Mouse (Mus musculus): ENCODE results near the gene Gm49340.
A peak's percentile ranks its signal among the peaks of the same experiment; 100 is the strongest.
"Not testable (repeated sequence)": the region's sequence is repeated elsewhere in the genome, so short reads cannot be mapped to it uniquely, and the experiment has no call there.

The Gm49340 gene

DNA sequence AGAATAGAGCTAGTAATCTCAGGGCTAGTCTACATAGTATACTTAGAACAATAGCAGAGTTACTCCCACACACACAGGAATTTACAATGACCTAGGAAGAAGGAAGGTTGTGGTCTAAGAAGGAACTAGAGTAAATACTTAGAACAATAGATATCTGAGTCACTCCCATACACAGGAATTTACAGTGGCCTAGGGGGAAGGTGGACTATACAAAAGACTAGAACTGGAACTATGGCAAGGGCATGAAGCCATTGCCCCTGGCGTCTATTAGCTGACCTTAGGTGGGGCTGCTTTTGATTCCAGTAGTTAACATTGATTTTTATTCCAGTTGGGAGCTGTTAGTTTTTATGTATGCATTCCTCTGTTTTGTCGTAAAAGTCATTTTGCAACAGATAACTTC, 11.0 kb upstream of the Gm49340 start:
- H3K4me1 ChIP-seq (replicated peaks; ENCODE audit: low read depth, low read length), result peaks cover 34% of the 10 kb centered on the region
- H3K4me3 ChIP-seq (replicated peaks; ENCODE audit: low read length); H3K9me3 ChIP-seq (ENCODE audit: low read length); H3K27me3 ChIP-seq (ENCODE audit: insufficient read depth, low read length); H3K36me3 ChIP-seq (ENCODE audit: insufficient read depth, low read length): not testable (repeated sequence)
- peak; percentile 61; the same call in 1 of the 2 replicates for TF ChIP-seq NANOG (IDR thresholded peaks at IDR 0.05; ENCODE audit: borderline replicate concordance, low read length)

DNA sequence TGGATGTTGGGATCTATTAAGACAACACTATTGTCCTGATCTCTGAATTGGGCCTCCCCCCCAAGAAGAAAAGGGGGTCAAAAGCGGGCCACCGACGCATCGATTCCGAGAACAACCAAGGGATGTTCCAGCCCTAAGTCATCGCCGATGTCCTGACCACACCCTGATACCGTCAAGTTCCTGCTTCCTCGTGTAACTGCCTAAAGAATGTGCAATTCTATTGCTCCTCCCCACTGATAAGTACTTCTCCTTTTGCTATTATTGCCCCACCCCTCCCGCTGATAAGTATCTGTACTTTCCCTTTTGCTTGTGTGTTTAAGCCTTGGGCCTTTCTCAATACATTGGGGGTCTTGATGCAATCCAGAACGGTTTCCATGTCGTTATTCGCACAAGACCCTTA, 8.5 kb upstream of the Gm49340 start:
- peaks cover 41% of the 10 kb centered on the region for H3K4me1 ChIP-seq (replicated peaks; ENCODE audit: low read depth, low read length)
- not testable (repeated sequence) for H3K4me3 ChIP-seq (replicated peaks; ENCODE audit: low read length); H3K36me3 ChIP-seq (ENCODE audit: insufficient read depth, low read length); H3K9me3 ChIP-seq (ENCODE audit: low read length); H3K27me3 ChIP-seq (ENCODE audit: insufficient read depth, low read length)

DNA sequence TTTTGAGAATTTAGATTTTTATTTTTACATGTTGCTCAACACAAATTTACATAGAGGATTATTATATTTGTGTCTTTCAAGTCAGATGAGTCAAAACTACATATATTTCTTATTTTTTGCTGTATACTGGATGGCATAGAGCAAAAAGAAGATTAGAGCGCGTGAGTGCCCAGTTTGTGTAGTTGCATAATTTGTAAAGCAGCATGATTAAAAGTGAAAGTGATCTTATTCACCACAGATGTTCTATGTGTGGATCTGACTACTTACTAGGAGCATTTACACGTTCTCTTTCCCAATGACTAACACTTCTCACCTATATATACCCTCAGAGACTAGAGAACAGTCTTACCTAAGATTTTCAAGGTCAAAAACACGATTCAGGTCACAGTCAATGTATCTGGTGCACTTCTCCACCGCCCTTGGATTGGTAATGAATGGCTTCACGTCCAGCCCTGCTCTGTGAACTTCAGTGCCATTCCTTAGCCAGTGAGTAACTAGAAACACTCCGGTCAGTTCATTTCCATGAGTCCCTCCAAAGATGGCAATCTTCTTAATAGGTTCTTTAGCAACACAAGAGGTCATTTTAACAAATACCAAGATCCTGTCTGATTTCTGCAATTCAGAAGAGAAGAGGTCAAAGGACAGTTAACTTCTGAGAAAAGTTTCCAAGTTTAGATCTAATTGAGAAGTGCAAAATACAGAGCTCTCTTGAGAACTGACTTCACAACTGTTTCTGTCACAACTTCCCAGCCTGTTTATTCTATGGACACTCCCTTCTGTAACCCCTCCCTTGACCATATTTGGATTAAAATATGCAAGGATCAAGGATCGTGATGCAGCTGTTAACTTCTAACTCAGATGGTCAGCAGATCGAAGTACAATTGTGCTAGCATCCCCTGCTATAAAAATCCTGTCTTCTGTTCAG, 5.4 kb upstream of the Gm49340 start:
- H3K9me3 ChIP-seq (ENCODE audit: low read length), result peaks cover 13% of the 10 kb centered on the region
- H3K4me3 ChIP-seq (replicated peaks; ENCODE audit: low read length), result no peak overlapping the region
- peaks cover 23% of the 10 kb centered on the region for H3K4me1 ChIP-seq (replicated peaks; ENCODE audit: low read depth, low read length)
- H3K27me3 ChIP-seq (ENCODE audit: insufficient read depth, low read length), result peaks cover 11% of the 10 kb centered on the region
- H3K36me3 ChIP-seq (ENCODE audit: insufficient read depth, low read length), result peaks cover 4% of the 10 kb centered on the region; the same call in 1 of the 2 replicates
- TF ChIP-seq POU5F1 (IDR thresholded peaks at IDR 0.05; ENCODE audit: borderline replicate concordance, low read length) (no peak), CTCF (conservative IDR thresholded peaks at IDR 0.05; ENCODE audit: low read length) (no peak), NANOG (IDR thresholded peaks at IDR 0.05; ENCODE audit: borderline replicate concordance, low read length) (no peak)

DNA sequence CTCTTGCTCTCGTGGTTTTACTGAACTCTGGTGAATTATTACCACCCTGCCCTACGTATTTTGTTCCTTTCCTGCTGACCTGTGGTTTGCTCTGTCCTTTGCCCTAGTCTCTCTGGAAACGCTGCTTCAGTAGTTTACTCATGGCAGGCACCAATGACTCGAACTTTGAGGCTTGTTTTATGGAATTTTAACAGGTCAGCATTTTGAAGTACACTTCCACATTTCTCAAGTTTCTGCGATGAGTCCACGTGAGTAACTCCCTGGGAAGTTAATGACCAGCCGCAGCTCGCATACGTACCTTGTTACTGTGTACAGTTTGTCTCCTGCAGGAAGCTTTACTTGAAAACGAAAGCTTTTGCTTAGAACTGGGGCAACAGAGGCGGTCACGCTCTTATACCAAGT, 3.1 kb upstream of the Gm49340 start:
- peaks cover 24% of the 10 kb centered on the region for H3K27me3 ChIP-seq (ENCODE audit: insufficient read depth, low read length)
- H3K36me3 ChIP-seq (ENCODE audit: insufficient read depth, low read length), result no peaks in the 10 kb centered on the region
- H3K4me1 ChIP-seq (replicated peaks; ENCODE audit: low read depth, low read length), result peaks cover 18% of the 10 kb centered on the region
- peaks cover 15% of the 10 kb centered on the region for H3K9me3 ChIP-seq (ENCODE audit: low read length)
- no peak for TF ChIP-seq NANOG (IDR thresholded peaks at IDR 0.05; ENCODE audit: borderline replicate concordance, low read length)
- TF ChIP-seq CTCF (conservative IDR thresholded peaks at IDR 0.05; ENCODE audit: low read length), result no peak
- TF ChIP-seq POU5F1 (IDR thresholded peaks at IDR 0.05; ENCODE audit: borderline replicate concordance, low read length), result no peak
- no peak overlapping the region for H3K4me3 ChIP-seq (replicated peaks; ENCODE audit: low read length)

DNA sequence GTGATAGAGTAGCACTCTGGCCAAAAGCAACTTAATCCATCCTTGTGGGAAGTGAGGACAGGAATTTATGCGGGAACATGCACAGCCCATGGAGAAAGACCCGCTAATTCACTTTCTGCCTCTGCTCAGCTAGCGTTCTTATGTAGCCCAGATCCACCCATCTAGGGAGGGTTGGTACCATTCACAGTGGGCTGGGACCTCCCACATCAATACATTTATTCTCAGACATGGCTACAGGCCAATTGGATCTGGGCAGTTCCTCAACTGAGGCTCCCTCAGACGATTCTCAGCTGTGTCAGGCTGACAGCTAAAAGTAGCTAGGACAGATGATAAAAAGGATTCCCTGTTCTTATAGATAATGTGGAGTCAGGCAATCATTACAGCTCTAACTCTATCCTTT, 2.2 kb upstream of the Gm49340 start:
- H3K9me3 ChIP-seq (ENCODE audit: low read length), result peaks cover 13% of the 10 kb centered on the region; the same call in 1 of the 2 replicates
- TF ChIP-seq POU5F1 (IDR thresholded peaks at IDR 0.05; ENCODE audit: borderline replicate concordance, low read length) (no peak), CTCF (conservative IDR thresholded peaks at IDR 0.05; ENCODE audit: low read length) (no peak), NANOG (IDR thresholded peaks at IDR 0.05; ENCODE audit: borderline replicate concordance, low read length) (no peak)
- H3K36me3 ChIP-seq (ENCODE audit: insufficient read depth, low read length), result no peaks in the 10 kb centered on the region
- H3K4me1 ChIP-seq (replicated peaks; ENCODE audit: low read depth, low read length), result peaks cover 18% of the 10 kb centered on the region
- peaks cover 24% of the 10 kb centered on the region for H3K27me3 ChIP-seq (ENCODE audit: insufficient read depth, low read length)
- H3K4me3 ChIP-seq (replicated peaks; ENCODE audit: low read length), result no peak overlapping the region

DNA sequence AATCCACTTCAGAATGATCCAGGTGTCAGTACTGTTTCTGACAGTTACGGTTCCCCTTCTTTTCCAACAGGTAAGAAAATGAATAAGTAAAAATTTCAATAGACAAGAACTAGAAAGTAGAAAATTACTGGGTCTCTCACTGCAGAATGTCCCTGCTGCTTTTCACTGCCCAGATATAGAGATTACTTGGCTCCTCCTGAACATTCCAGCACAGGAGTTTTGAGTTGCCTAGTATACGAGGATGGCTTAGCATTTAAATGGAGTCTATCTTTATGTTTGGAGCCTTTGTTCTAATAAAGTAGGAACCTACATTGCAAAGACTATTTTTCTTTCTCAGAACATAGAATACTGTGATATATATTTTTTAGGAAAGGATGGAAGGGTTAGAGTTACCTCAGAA, 3.8 kb downstream of the Gm49340 start:
- Histone ChIP-seq H3K9me3 (ENCODE audit: low read length) (peaks cover 13% of the 10 kb centered on the region; the same call in 1 of the 2 replicates), H3K4me3 (replicated peaks; ENCODE audit: low read length) (no peak overlapping the region), H3K27me3 (ENCODE audit: insufficient read depth, low read length) (peaks cover 18% of the 10 kb centered on the region), H3K36me3 (ENCODE audit: insufficient read depth, low read length) (no peaks in the 10 kb centered on the region), H3K4me1 (replicated peaks; ENCODE audit: low read depth, low read length) (peaks cover 9% of the 10 kb centered on the region)
- TF ChIP-seq POU5F1 (IDR thresholded peaks at IDR 0.05; ENCODE audit: borderline replicate concordance, low read length) (no peak), CTCF (conservative IDR thresholded peaks at IDR 0.05; ENCODE audit: low read length) (no peak), NANOG (IDR thresholded peaks at IDR 0.05; ENCODE audit: borderline replicate concordance, low read length) (no peak)

DNA sequence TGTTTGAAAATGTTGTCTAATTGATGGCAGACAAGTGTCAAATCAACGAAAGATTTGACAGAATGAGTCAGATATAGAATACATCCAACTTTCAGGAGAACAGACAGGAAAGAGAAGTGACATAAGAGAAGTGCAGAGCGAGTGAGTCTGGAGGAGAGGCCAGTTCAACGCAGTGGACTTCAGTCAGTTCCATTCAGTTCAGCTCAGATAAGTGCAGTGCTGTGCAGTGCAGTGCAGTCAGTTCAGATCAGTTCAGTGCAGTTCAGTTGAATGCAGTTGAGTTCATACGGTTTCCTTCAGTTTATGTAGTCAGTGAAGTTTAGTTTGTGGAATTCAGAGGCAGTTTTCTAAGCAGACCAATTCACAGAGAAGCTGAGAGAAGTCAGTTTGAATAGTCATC, 7.4 kb downstream of the Gm49340 start:
- Histone ChIP-seq H3K36me3 (ENCODE audit: insufficient read depth, low read length) (no peaks in the 10 kb centered on the region), H3K4me3 (replicated peaks; ENCODE audit: low read length) (no peak overlapping the region), H3K4me1 (replicated peaks; ENCODE audit: low read depth, low read length) (no peaks in the 10 kb centered on the region), H3K27me3 (ENCODE audit: insufficient read depth, low read length) (no peaks in the 10 kb centered on the region), H3K9me3 (ENCODE audit: low read length) (no peaks in the 10 kb centered on the region)
- TF ChIP-seq NANOG (IDR thresholded peaks at IDR 0.05; ENCODE audit: borderline replicate concordance, low read length), result no peak
- TF ChIP-seq CTCF (conservative IDR thresholded peaks at IDR 0.05; ENCODE audit: low read length), result no peak
- no peak for TF ChIP-seq POU5F1 (IDR thresholded peaks at IDR 0.05; ENCODE audit: borderline replicate concordance, low read length)

DNA sequence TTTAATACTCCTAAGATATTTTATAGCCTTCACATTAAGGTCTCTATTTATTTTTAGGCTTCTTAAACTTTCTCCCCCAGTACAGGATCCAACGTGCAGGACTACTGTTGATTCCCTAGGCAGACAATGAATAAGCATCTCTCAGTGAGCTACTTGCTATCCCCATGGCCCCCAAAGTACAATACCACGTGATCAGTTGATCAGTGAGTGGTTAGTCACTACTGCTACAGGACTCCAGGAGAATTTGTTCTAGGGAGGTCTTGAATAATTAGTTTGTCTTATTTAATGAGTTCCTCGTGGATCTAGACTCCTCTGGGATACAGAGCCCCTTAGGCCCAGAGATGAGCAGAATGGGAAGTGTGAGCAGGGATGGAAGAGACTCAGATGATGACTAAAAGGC, 20.9 kb downstream of the Gm49340 start, which contains the start of gene Olfr20:
TSS of gene Olfr20 (plus strand) at position 301 of the 400 bp plus-strand sequence.
- H3K36me3 ChIP-seq (ENCODE audit: insufficient read depth, low read length), result no peaks in the 10 kb centered on the region
- TF ChIP-seq NANOG (IDR thresholded peaks at IDR 0.05; ENCODE audit: borderline replicate concordance, low read length), result no peak
- no peak for TF ChIP-seq CTCF (conservative IDR thresholded peaks at IDR 0.05; ENCODE audit: low read length)
- no peak for TF ChIP-seq POU5F1 (IDR thresholded peaks at IDR 0.05; ENCODE audit: borderline replicate concordance, low read length)
- no peaks in the 10 kb centered on the region for H3K27me3 ChIP-seq (ENCODE audit: insufficient read depth, low read length)
- no peaks in the 10 kb centered on the region for H3K4me1 ChIP-seq (replicated peaks; ENCODE audit: low read depth, low read length)
- H3K4me3 ChIP-seq (replicated peaks; ENCODE audit: low read length), result no peak within 1 kb of the TSS
- no peaks in the 10 kb centered on the region for H3K9me3 ChIP-seq (ENCODE audit: low read length)

DNA sequence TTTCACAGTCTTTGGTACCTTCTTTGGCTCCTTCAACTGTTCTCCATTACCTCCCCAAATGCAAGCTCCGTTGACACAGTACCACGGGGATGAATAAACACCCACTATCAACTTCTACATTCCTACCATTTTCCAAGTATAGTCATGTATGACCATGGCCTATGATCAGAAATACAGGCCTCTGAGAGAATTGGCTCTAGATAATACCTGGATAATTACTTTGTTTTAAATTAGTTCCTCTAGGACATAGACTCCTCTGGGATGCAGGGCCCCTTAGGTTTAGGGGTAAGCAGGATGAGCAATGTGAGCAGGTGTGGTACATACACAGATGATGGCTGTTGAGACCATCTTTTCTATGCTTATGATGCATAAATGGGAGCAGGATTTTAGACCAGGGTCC, 41.4 kb downstream of the Gm49340 start, which contains the start of gene Olfr376:
TSS of gene Olfr376 (plus strand) at position 301 of the 400 bp plus-strand sequence.
- Histone ChIP-seq H3K27me3 (ENCODE audit: insufficient read depth, low read length) (no peaks in the 10 kb centered on the region; the same call in 1 of the 2 replicates), H3K9me3 (ENCODE audit: low read length) (peaks cover 9% of the 10 kb centered on the region; the same call in 1 of the 2 replicates), H3K36me3 (ENCODE audit: insufficient read depth, low read length) (no peaks in the 10 kb centered on the region), H3K4me1 (replicated peaks; ENCODE audit: low read depth, low read length) (no peaks in the 10 kb centered on the region), H3K4me3 (replicated peaks; ENCODE audit: low read length) (no peak within 1 kb of the TSS)
- TF ChIP-seq NANOG (IDR thresholded peaks at IDR 0.05; ENCODE audit: borderline replicate concordance, low read length), result no peak
- TF ChIP-seq POU5F1 (IDR thresholded peaks at IDR 0.05; ENCODE audit: borderline replicate concordance, low read length), result no peak
- no peak for TF ChIP-seq CTCF (conservative IDR thresholded peaks at IDR 0.05; ENCODE audit: low read length)
